Comparison of ENCODE assay signal across 34 mouse cellular contexts in the genomic region with DNA sequence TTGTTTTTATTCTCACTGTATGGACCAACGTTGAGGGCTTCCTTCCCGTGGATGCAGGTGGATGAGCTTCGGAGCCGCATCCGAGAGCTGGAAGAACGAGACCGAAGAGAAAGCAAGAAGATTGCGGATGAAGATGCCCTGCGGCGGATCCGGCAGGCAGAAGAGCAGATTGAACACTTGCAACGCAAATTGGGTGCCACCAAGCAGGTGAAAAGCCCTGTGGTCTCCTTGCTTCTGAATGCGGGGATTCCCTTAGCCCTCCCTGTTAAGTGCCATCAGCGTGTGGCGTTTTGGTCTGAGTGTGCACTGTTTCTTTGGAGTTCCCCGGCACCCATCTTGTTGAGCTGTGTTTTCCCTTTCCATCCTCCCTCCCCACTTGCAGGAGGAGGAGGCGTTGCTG. TPM values are rescaled to one million over a fixed set of nuclear protein-coding genes. Genes with fewer than 3 reads are reported as not detected.
"Had no signal": no experiment of that assay in that cellular context is flagged by ENCODE, and none has a peak within 500 bp of the region (broad histone marks: within the 10 kb centered on the region; RNA-seq: fewer than 3 reads in every experiment).

No protein-coding gene starts in this region.

- H3K27me3 ChIP-seq: heart, embryonic 12.5 days; heart, embryonic 13.5 days; heart, embryonic 15.5 days; hindbrain, embryonic 12.5 days; hindbrain, embryonic 13.5 days; hindbrain, embryonic 15.5 days; intestine, embryonic 15.5 days; kidney, embryonic 15.5 days had no signal

- ATAC-seq: hindbrain, embryonic 16.5 days; hindbrain, postnatal 0 days; inflammation-experienced regulatory T-cells, adult 6 months; intestine, embryonic 15.5 days; intestine, embryonic 16.5 days; intestine, postnatal 0 days had no signal

- H3K9me3 ChIP-seq: heart, embryonic 12.5 days; heart, embryonic 13.5 days; heart, embryonic 15.5 days; hindbrain, embryonic 10.5 days; hindbrain, embryonic 12.5 days; hindbrain, embryonic 13.5 days; hindbrain, embryonic 15.5 days; intestine, embryonic 15.5 days; kidney, embryonic 15.5 days had no signal

- DNase-seq: heart, postnatal 10 days; heart, postnatal 14 days; heart, postnatal 36 days; heart, postnatal 4 days; kidney, adult 11 months; kidney, adult 18-20 months; kidney, adult 2 months; kidney, adult 8-10 months; kidney, adult 9 months; kidney, postnatal 10 days; kidney, postnatal 14 days; kidney, postnatal 36 days; layer of hippocampus, adult 9-11 months; layer of hippocampus, postnatal 36 days had no signal

- H3K4me3 ChIP-seq: heart, embryonic 12.5 days; heart, embryonic 13.5 days; heart, embryonic 15.5 days; hindbrain, embryonic 10.5 days; hindbrain, embryonic 12.5 days; hindbrain, embryonic 13.5 days; hindbrain, embryonic 15.5 days; intestine, embryonic 15.5 days; kidney, embryonic 15.5 days; layer of hippocampus, adult 2 months; left cerebral cortex, adult 2 months had no signal

- H3K4me1 ChIP-seq: heart, embryonic 12.5 days; heart, embryonic 13.5 days; heart, embryonic 15.5 days; hindbrain, embryonic 10.5 days; hindbrain, embryonic 12.5 days; hindbrain, embryonic 13.5 days; hindbrain, embryonic 15.5 days; intestine, embryonic 15.5 days; kidney, embryonic 15.5 days had no signal

- H3K4me2 ChIP-seq: heart, embryonic 11.5 days; heart, embryonic 12.5 days; heart, embryonic 13.5 days; heart, embryonic 15.5 days; hindbrain, embryonic 12.5 days; hindbrain, embryonic 13.5 days; hindbrain, embryonic 14.5 days; hindbrain, embryonic 15.5 days; intestine, embryonic 15.5 days; kidney, embryonic 15.5 days had no signal

- H3K27ac ChIP-seq: heart, embryonic 13.5 days; heart, embryonic 15.5 days; hindbrain, embryonic 10.5 days; hindbrain, embryonic 12.5 days; hindbrain, embryonic 13.5 days; hindbrain, embryonic 14.5 days; hindbrain, embryonic 15.5 days; hindbrain, postnatal 0 days; intestine, embryonic 15.5 days; kidney, embryonic 15.5 days; kidney, postnatal 0 days; layer of hippocampus, adult 2 months; left cerebral cortex, adult 2 months had no signal

- H3K9ac ChIP-seq: heart, embryonic 12.5 days; heart, embryonic 13.5 days; heart, embryonic 15.5 days; hindbrain, embryonic 12.5 days; hindbrain, embryonic 13.5 days; hindbrain, embryonic 14.5 days; hindbrain, embryonic 15.5 days; intestine, embryonic 15.5 days; kidney, embryonic 15.5 days had no signal

RNA-seq across cellular contexts. Expression of gene Tmem265, which starts 35.6 kb away (rescaled TPM):
- total RNA-seq: heart, postnatal 10 days; heart, postnatal 14 days; heart, postnatal 25 days; heart, postnatal 36 days; layer of hippocampus, adult 2 months had no signal
- polyA plus RNA-seq: kidney, adult 2 months had no signal
